Mouse (Mus musculus): ENCODE measurements at regions not wholly inside any gene's neighbourhood (a gene's known extent, or its start where the extent isn't known, plus 50 kb on each side); places are given as distances from the start of the nearest gene placed in this dataset.

GRCm38 (mm10) chr15:74296277-74296676, 339.9 kb downstream of the Mroh4 start:
- Histone ChIP-seq H3K4me2 (ENCODE audit: low read depth, low read length) (no peak overlapping the region), H3K27me3 (ENCODE audit: insufficient read depth, low read length) (no peaks in the 10 kb centered on the region), H3K27ac (no peak overlapping the region), H3K36me3 (ENCODE audit: insufficient read depth, low read length) (no peaks in the 10 kb centered on the region), H3K4me1 (ENCODE audit: insufficient read depth, low read length) (no peaks in the 10 kb centered on the region), H3K4me3 (ENCODE audit: low read length) (no peak overlapping the region), H3K9me3 (ENCODE audit: low read length) (no peaks in the 10 kb centered on the region), H3K9ac (replicated peaks; ENCODE audit: low read length) (no peak overlapping the region)
- peak; percentile 23 for DNase-seq (ENCODE audit: low spot score)
- WGBS: 30% methylated on average over 8 of the region's 8 CpGs
- TF ChIP-seq CTCF (IDR thresholded peaks at IDR 0.05; ENCODE audit: low read depth): no peak
- peak; percentile 46; the same call in 1 of the 2 replicates for ATAC-seq

- 38% methylated on average over 10 of the region's 10 CpGs for WGBS
- Histone ChIP-seq H3K27me3 (ENCODE audit: insufficient read depth, low read length) (no peaks in the 10 kb centered on the region), H3K4me1 (ENCODE audit: insufficient read depth, low read length) (no peaks in the 10 kb centered on the region), H3K4me2 (ENCODE audit: low read depth, low read length) (no peak overlapping the region), H3K4me3 (ENCODE audit: low read length) (no peak overlapping the region), H3K27ac (no peak overlapping the region), H3K9ac (replicated peaks; ENCODE audit: low read length) (no peak overlapping the region), H3K36me3 (ENCODE audit: insufficient read depth, low read length) (no peaks in the 10 kb centered on the region), H3K9me3 (ENCODE audit: low read length) (no peaks in the 10 kb centered on the region)
- DNase-seq (ENCODE audit: low spot score): peak; percentile 31
- ATAC-seq: no peak
- no peak for TF ChIP-seq CTCF (IDR thresholded peaks at IDR 0.05; ENCODE audit: low read depth)
These were observed 341.5 kb downstream of the Mroh4 start for GRCm38 (mm10) chr15:74294691-74295090.

GRCm38 (mm10) chr15:74294109-74294508, 342.0 kb downstream of the Mroh4 start:
- no peaks in the 10 kb centered on the region for H3K4me1 ChIP-seq (ENCODE audit: insufficient read depth, low read length)
- no peak for TF ChIP-seq CTCF (IDR thresholded peaks at IDR 0.05; ENCODE audit: low read depth)
- ATAC-seq: no peak
- H3K4me2 ChIP-seq (ENCODE audit: low read depth, low read length): no peak overlapping the region
- no peak overlapping the region for H3K9ac ChIP-seq (replicated peaks; ENCODE audit: low read length)
- H3K9me3 ChIP-seq (ENCODE audit: low read length): no peaks in the 10 kb centered on the region
- DNase-seq (ENCODE audit: low spot score): no peak
- H3K27me3 ChIP-seq (ENCODE audit: insufficient read depth, low read length): no peaks in the 10 kb centered on the region
- WGBS: 64% methylated on average over 10 of the region's 10 CpGs
- H3K27ac ChIP-seq: no peak overlapping the region
- no peaks in the 10 kb centered on the region for H3K36me3 ChIP-seq (ENCODE audit: insufficient read depth, low read length)
- H3K4me3 ChIP-seq (ENCODE audit: low read length): no peak overlapping the region

GRCm38 (mm10) chr15:74287492-74287891, 348.7 kb downstream of the Mroh4 start:
- H3K4me2 ChIP-seq (ENCODE audit: low read depth, low read length): no peak overlapping the region
- no peaks in the 10 kb centered on the region for H3K27me3 ChIP-seq (ENCODE audit: insufficient read depth, low read length)
- no peak for DNase-seq (ENCODE audit: low spot score)
- no peaks in the 10 kb centered on the region for H3K4me1 ChIP-seq (ENCODE audit: insufficient read depth, low read length)
- no peak overlapping the region for H3K27ac ChIP-seq
- no peak overlapping the region for H3K9ac ChIP-seq (replicated peaks; ENCODE audit: low read length)
- no peak for TF ChIP-seq CTCF (IDR thresholded peaks at IDR 0.05; ENCODE audit: low read depth)
- no peak overlapping the region for H3K4me3 ChIP-seq (ENCODE audit: low read length)
- H3K9me3 ChIP-seq (ENCODE audit: low read length): no peaks in the 10 kb centered on the region
- no peak for ATAC-seq
- H3K36me3 ChIP-seq (ENCODE audit: insufficient read depth, low read length): no peaks in the 10 kb centered on the region
- 79% methylated on average over 2 of the region's 2 CpGs for WGBS

- no peaks in the 10 kb centered on the region for H3K36me3 ChIP-seq (ENCODE audit: insufficient read depth, low read length)
- DNase-seq (ENCODE audit: low spot score) (peak; percentile 40), ATAC-seq (no peak)
- peak overlapping the region; percentile 67; the same call in 1 of the 2 replicates for H3K27ac ChIP-seq
- TF ChIP-seq CTCF (IDR thresholded peaks at IDR 0.05; ENCODE audit: low read depth): peak; percentile 18
- no peaks in the 10 kb centered on the region for H3K9me3 ChIP-seq (ENCODE audit: low read length)
- no peaks in the 10 kb centered on the region for H3K27me3 ChIP-seq (ENCODE audit: insufficient read depth, low read length)
- no peak overlapping the region for H3K4me3 ChIP-seq (ENCODE audit: low read length)
- H3K4me1 ChIP-seq (ENCODE audit: insufficient read depth, low read length): no peaks in the 10 kb centered on the region
- 0 out of 2 replicates have a peak overlapping the region, but pooled peaks have one; percentile 4 for H3K9ac ChIP-seq (replicated peaks; ENCODE audit: low read length)
- H3K4me2 ChIP-seq (ENCODE audit: low read depth, low read length): no peak overlapping the region
- WGBS: 57% methylated on average over 5 of the region's 5 CpGs
These were observed 353.0 kb downstream of the Mroh4 start for GRCm38 (mm10) chr15:74283172-74283534.

- WGBS: 35% methylated on average over 7 of the region's 7 CpGs
- no peaks in the 10 kb centered on the region for H3K9me3 ChIP-seq (ENCODE audit: low read length)
- H3K4me1 ChIP-seq (ENCODE audit: insufficient read depth, low read length): no peaks in the 10 kb centered on the region
- 0 out of 2 replicates have a peak overlapping the region, but pooled peaks have one; percentile 4 for H3K9ac ChIP-seq (replicated peaks; ENCODE audit: low read length)
- H3K4me2 ChIP-seq (ENCODE audit: low read depth, low read length): no peak overlapping the region
- no peaks in the 10 kb centered on the region for H3K36me3 ChIP-seq (ENCODE audit: insufficient read depth, low read length)
- no peak overlapping the region for H3K4me3 ChIP-seq (ENCODE audit: low read length)
- H3K27ac ChIP-seq: peak overlapping the region; percentile 67; the same call in 1 of the 2 replicates
- DNase-seq (ENCODE audit: low spot score) (peak; percentile 66), ATAC-seq (peak; percentile 52)
- no peak for TF ChIP-seq CTCF (IDR thresholded peaks at IDR 0.05; ENCODE audit: low read depth)
- no peaks in the 10 kb centered on the region for H3K27me3 ChIP-seq (ENCODE audit: insufficient read depth, low read length)
These were observed 353.5 kb downstream of the Mroh4 start for GRCm38 (mm10) chr15:74282440-74283171.

- 96% methylated on average over 5 of the region's 5 CpGs for WGBS
- Histone ChIP-seq H3K4me3 (ENCODE audit: low read length) (no peak overlapping the region), H3K36me3 (ENCODE audit: insufficient read depth, low read length) (no peaks in the 10 kb centered on the region), H3K9ac (replicated peaks; ENCODE audit: low read length) (no peak overlapping the region), H3K4me1 (ENCODE audit: insufficient read depth, low read length) (no peaks in the 10 kb centered on the region), H3K9me3 (ENCODE audit: low read length) (no peaks in the 10 kb centered on the region), H3K4me2 (ENCODE audit: low read depth, low read length) (no peak overlapping the region), H3K27me3 (ENCODE audit: insufficient read depth, low read length) (no peaks in the 10 kb centered on the region), H3K27ac (no peak overlapping the region)
- TF ChIP-seq CTCF (IDR thresholded peaks at IDR 0.05; ENCODE audit: low read depth): no peak
- ATAC-seq (no peak), DNase-seq (ENCODE audit: low spot score) (no peak)
These were observed 361.7 kb downstream of the Mroh4 start for GRCm38 (mm10) chr15:74274435-74274834.
